Mouse (Mus musculus): ENCODE results near the gene Prune1.

The Prune1 gene

DNA sequence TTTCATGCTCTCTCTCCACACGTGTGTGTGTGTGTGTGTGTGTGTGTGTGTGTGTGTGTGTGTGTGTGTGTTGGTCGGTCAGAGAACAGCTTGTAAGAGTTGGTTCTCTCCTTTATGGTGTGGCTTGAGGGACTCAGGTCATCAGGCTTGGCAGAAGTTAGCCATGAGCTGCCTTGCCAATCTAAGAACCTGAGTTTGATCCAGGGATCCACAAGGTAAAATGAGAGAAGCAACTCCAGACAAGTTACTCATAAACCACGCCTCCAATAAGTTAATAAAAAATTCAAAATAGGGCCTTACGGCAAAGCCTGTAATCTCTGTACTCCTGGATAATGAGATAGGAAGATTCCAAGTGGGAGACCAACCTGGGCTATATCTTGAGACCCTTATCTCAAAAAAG is 73.6 kb downstream of the Prune1 start:
- no peak for DNase-seq

DNA sequence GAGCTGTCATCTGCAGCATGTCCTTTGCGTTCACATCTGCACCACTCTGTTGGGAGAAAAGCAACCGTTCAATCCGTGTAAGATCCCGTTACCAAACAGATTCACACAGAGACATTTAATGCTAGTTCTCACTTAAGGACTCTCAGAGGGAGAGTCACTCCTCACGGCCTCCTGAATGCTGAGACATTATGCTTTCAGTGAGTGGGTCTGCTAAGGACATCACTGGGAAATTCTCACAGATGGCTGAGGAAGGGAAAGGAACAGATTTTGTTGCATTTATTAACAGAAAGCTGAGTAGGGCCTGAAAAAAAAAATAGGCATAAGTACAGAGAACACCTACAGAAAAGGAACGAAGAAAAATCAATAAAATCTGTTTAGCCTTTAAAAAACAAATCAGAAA is 78.0 kb downstream of the Prune1 start:
- no peak for DNase-seq

Measured in cerebellum, adult 9-11 months (tissue).